Mouse (Mus musculus) liver, embryonic 14.5 days (tissue): ENCODE results near the gene Acsl5.

Source experiments
- CTCF ChIP-seq: IDR thresholded peaks from 2 replicates; pipeline ENCODE4 v1.5.1; 2016; ENCODE audit warnings: antibody characterized with exemption, low read depth, control low read depth
- EP300 ChIP-seq: IDR thresholded peaks from 2 replicates; pipeline ENCODE4 v1.6.1; 2016; ENCODE audit warnings: antibody characterized with exemption, low read depth

- no peak for TF ChIP-seq CTCF
- no peak for TF ChIP-seq EP300
These were observed 65.2 kb downstream of the Acsl5 start for GRCm38 (mm10) chr19:55316901-55317300.
